Mouse (Mus musculus) limb, embryonic 13.5 days (tissue): ENCODE results near the gene Vmn1r35. TPM values are rescaled to one million over a fixed set of nuclear protein-coding genes. Genes with fewer than 3 reads are reported as not detected.
"Not testable (repeated sequence)": the region's sequence is repeated elsewhere in the genome, so short reads cannot be mapped to it uniquely, and the experiment has no call there.

Experiments
- ATAC-seq: fragments of 200-750 bp; cut with Nextera tagmentation; 2 replicates; pipeline ENCODE4 v1.8.0; 2017; ENCODE audit warnings: low read depth, moderate number of reproducible peaks, moderate TSS enrichment; ENCODE audit not compliant: low FRiP score
- H3K27ac ChIP-seq: fragments of 300-500 bp; sonication (generic); 2 replicates; pipeline ENCODE4 v1.5.1; 2015; ENCODE audit warnings: inconsistent platforms, mild to moderate bottlenecking, moderate library complexity
- H3K27me3 ChIP-seq: fragments of 300-500 bp; sonication (generic); 2 replicates; pipeline ENCODE4 v1.6.1; 2015; ENCODE audit warnings: mild to moderate bottlenecking, inconsistent platforms
- H3K36me3 ChIP-seq: fragments of 300-500 bp; sonication (generic); 2 replicates; pipeline ENCODE4 v1.6.1; 2015; ENCODE audit warnings: inconsistent platforms, mild to moderate bottlenecking, moderate library complexity
- H3K4me1 ChIP-seq: fragments of 300-500 bp; sonication (generic); 2 replicates; pipeline ENCODE4 v1.6.1; 2015; ENCODE audit warnings: inconsistent platforms
- H3K4me2 ChIP-seq: fragments of 300-500 bp; sonication (generic); replicated peaks from 2 replicates; pipeline ENCODE4 v1.6.1; 2015; ENCODE audit warnings: inconsistent platforms, mild to moderate bottlenecking, moderate library complexity
- H3K4me3 ChIP-seq: fragments of 300-500 bp; sonication (generic); 2 replicates; pipeline ENCODE4 v1.5.1; 2015; ENCODE audit warnings: moderate library complexity, mild to moderate bottlenecking, inconsistent platforms
- H3K9ac ChIP-seq: fragments of 300-500 bp; sonication (generic); 2 replicates; pipeline ENCODE4 v1.6.1; 2015; ENCODE audit warnings: mild to moderate bottlenecking, inconsistent platforms
- H3K9me3 ChIP-seq: fragments of 300-500 bp; sonication (generic); 2 replicates; pipeline ENCODE4 v1.6.1; 2016; ENCODE audit warnings: inconsistent platforms
- WGBS: fragments of 180-500 bp; shearing (Covaris S2); methylation state at CpG from one replicate; pipeline ENCODE4 v1.1.7; 2015; 5-methylcytosine and 5-hydroxymethylcytosine counted together
- polyA plus RNA-seq: library from polyadenylated mRNA; unstranded; fragments of >200 nt; fragmentation: Nextera tagmentation; extraction: Ambion mirVana; gene quantifications from 2 replicates; pipeline ENCODE4 v1.2.1, GENCODE M21; 2015

Gene Vmn1r35
- not detected in 2 replicates for polyA plus RNA-seq

DNA sequence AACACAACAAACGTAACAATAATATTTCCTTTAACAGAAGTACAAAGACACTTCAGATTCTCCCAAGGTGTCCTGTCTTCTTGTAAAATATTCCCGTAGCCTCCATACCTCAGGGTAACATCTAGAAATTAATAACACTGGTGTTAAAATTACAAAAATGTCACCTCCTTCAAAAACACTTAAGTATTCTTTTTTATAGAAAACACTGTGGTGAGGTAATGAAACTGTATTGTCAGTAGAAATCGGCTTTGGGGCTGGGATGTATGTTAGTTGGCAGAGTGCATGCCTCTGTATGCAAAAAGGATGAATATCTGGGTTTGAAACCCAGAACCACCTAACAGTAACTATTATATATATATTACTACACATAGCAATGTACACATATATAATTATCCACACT is at the start of gene Vmn1r35:
Gene Vmn1r35 (minus strand): TSS at position 101 of the 400 bp plus-strand sequence.
- no peak for ATAC-seq
- H3K27me3 ChIP-seq: no peaks in the 10 kb centered on the region
- 87% methylated on average over 3 of the region's 3 CpGs for WGBS
- H3K36me3 ChIP-seq: no peaks in the 10 kb centered on the region
- no peak within 1 kb of the TSS for H3K4me2 ChIP-seq
- H3K4me1 ChIP-seq: no peaks in the 10 kb centered on the region
- no peak within 1 kb of the TSS for H3K4me3 ChIP-seq
- H3K9me3 ChIP-seq: no peaks in the 10 kb centered on the region
- H3K27ac ChIP-seq: no peak within 1 kb of the TSS
- H3K9ac ChIP-seq: no peak within 1 kb of the TSS

GRCm38 (mm10) chr6:66729082-66729481 is 43.4 kb upstream of the Vmn1r35 start, which contains the start of gene Vmn1r37:
TSS of gene Vmn1r37 (plus strand) at chr6:66729382.
- not testable (repeated sequence) for H3K9me3 ChIP-seq, H3K36me3 ChIP-seq, H3K4me3 ChIP-seq, H3K9ac ChIP-seq, H3K4me1 ChIP-seq, H3K27me3 ChIP-seq, ATAC-seq, H3K4me2 ChIP-seq, H3K27ac ChIP-seq

GRCm38 (mm10) chr6:66719068-66719467 is 33.4 kb upstream of the Vmn1r35 start, which contains the start of gene Vmn1r36:
TSS of gene Vmn1r36 (minus strand) at chr6:66719168.
- not testable (repeated sequence) for H3K27ac ChIP-seq, H3K9ac ChIP-seq, H3K9me3 ChIP-seq, H3K27me3 ChIP-seq, H3K4me1 ChIP-seq, H3K4me3 ChIP-seq, ATAC-seq, H3K36me3 ChIP-seq, H3K4me2 ChIP-seq
- 64% methylated on average over 2 of the region's 2 CpGs for WGBS

DNA sequence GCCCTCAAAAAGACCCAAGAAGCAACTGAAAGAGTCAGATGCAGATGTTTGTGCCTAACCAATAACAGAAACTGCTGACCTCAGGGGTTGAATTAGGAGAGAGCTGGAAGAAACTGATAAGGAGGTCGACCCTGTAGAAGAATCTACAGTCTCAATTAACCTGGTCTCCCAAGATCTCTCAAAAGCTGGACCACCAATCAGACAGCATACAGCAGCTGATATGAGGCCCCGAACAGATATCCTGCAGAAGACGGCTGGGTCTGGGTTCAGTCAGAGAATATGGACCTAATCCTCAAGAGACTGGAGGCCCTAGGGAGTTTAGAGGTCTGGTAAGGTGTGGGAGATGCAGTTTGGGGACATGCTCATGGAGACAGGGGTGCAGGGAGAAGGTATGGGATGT is 28.1 kb upstream of the Vmn1r35 start:
- H3K36me3 ChIP-seq: no peaks in the 10 kb centered on the region
- H3K9me3 ChIP-seq: no peaks in the 10 kb centered on the region
- no peak overlapping the region for H3K4me3 ChIP-seq
- H3K4me1 ChIP-seq: no peaks in the 10 kb centered on the region
- no peak for ATAC-seq
- no peaks in the 10 kb centered on the region for H3K27me3 ChIP-seq
- no peak overlapping the region for H3K4me2 ChIP-seq
- H3K9ac ChIP-seq: no peak overlapping the region
- H3K27ac ChIP-seq: no peak overlapping the region
- 85% methylated on average over 3 of the region's 3 CpGs for WGBS

GRCm38 (mm10) chr6:66708901-66709300 is 23.2 kb upstream of the Vmn1r35 start:
- Histone ChIP-seq H3K4me2 (no peak overlapping the region), H3K9me3 (no peaks in the 10 kb centered on the region), H3K4me1 (no peaks in the 10 kb centered on the region), H3K27ac (no peak overlapping the region), H3K4me3 (no peak overlapping the region), H3K36me3 (no peaks in the 10 kb centered on the region), H3K27me3 (no peaks in the 10 kb centered on the region), H3K9ac (no peak overlapping the region)
- no peak for ATAC-seq

- H3K27me3 ChIP-seq: no peaks in the 10 kb centered on the region
- WGBS: 74% methylated on average over 1 of the region's 1 CpGs
- no peak for ATAC-seq
- H3K27ac ChIP-seq: no peak within 1 kb of the TSS
- no peaks in the 10 kb centered on the region for H3K9me3 ChIP-seq
- no peaks in the 10 kb centered on the region for H3K36me3 ChIP-seq
- no peak within 1 kb of the TSS for H3K9ac ChIP-seq
- no peak within 1 kb of the TSS for H3K4me3 ChIP-seq
- H3K4me1 ChIP-seq: no peaks in the 10 kb centered on the region
- no peak within 1 kb of the TSS for H3K4me2 ChIP-seq
These were observed 41.9 kb downstream of the Vmn1r35 start, which contains the start of gene Vmn1r34 for GRCm38 (mm10) chr6:66643779-66644178. TSS of gene Vmn1r34 (minus strand) at chr6:66643879.

Other genes with a start within 250 kb of the Vmn1r35 start
- 83.5 and 86.1 TPM in 2 replicates for gene Mad2l1, start 150.5 kb downstream of the Vmn1r35 start, polyA plus RNA-seq
- gene Vmn1r32, start 125.8 kb downstream of the Vmn1r35 start, polyA plus RNA-seq: 0.06 and 0.18 TPM in 2 replicates
- gene Vmn1r33, start 67.6 kb downstream of the Vmn1r35 start, polyA plus RNA-seq: not detected in 2 replicates
- gene Vmn1r34, start 42.0 kb downstream of the Vmn1r35 start, polyA plus RNA-seq: not detected in 2 replicates
- not detected in 2 replicates for gene Vmn1r36, start 33.3 kb upstream of the Vmn1r35 start, polyA plus RNA-seq
- gene Vmn1r37, start 43.5 kb upstream of the Vmn1r35 start, polyA plus RNA-seq: not detected in 2 replicates
- not detected in 2 replicates for gene Vmn1r38, start 96.7 kb upstream of the Vmn1r35 start, polyA plus RNA-seq
- not detected in 2 replicates for gene Vmn1r39, start 124.7 kb upstream of the Vmn1r35 start, polyA plus RNA-seq
- 56.6 and 58.5 TPM in 2 replicates for gene Gng12, start 210.5 kb upstream of the Vmn1r35 start, polyA plus RNA-seq